Mouse (Mus musculus) left cerebral cortex, adult 8-10 months (tissue): ENCODE results near the gene Arhgap5. TPM values are rescaled to one million over a fixed set of nuclear protein-coding genes. Genes with fewer than 3 reads are reported as not detected.

Experiments used
- total RNA-seq, 4 experiments: library from RNA; stranded (reverse); gene quantifications; 2 replicates each; pipeline ENCODE4 v1.2.4; 2022

Gene Arhgap5
- total RNA-seq, 4 experiments from 2014 or later, result 136 to 163 (median 147) TPM

Other genes with a start within 250 kb of the Arhgap5 start
- 100 to 1,000 TPM; 147 to 178 (median 161) TPM for gene Akap6, start 195.4 kb downstream of the Arhgap5 start, total RNA-seq